Mouse (Mus musculus) olfactory bulb, adult 2 months (tissue): ENCODE measurements around the gene Xrcc5.

ENCODE experiments used
- CTCF ChIP-seq: fragments of 200-500 bp; IDR thresholded peaks from 2 replicates; pipeline ENCODE4 v1.5.1; 2012; ENCODE audit warnings: low read depth, mild to moderate bottlenecking, low read length, moderate library complexity; ENCODE audit not compliant: insufficient read depth
- POLR2A ChIP-seq: fragments of 200-500 bp; IDR thresholded peaks from 2 replicates; pipeline ENCODE4 v1.6.1; 2012; ENCODE audit warnings: mild to moderate bottlenecking, low read depth, low read length, moderate library complexity; ENCODE audit not compliant: insufficient read depth

DNA sequence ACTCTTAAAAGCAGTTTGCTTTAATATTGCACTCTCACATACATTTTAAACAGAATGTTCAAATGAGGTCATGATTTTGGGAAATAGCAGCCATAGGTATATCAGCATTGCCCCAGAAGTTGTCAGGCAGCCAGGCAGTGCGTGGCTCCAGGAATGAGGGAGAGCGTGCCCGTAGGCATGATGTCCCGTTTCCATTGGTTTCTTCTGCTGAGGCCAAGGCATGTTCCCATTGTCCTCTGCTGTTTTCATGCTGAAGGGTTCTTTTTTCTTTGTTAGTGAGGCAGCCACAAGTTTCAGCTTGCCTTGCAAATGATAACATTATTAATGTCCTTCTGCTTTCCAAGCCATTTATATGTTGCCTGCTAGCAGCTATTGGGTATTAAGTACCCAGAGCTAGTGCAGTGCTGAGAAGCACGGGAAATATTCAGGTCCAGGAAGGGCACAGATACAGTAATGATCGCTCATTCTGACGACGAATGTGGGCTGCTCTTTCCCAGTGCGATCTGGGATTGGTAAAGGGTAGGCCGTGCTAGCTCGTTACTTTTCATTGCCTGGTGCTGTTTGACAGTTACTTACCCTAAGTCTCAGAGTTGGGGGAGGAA, 72.6 kb downstream of the Xrcc5 start:
- TF ChIP-seq POLR2A (no peak), CTCF (no peak)
